Mouse (Mus musculus): ENCODE measurements around the gene Tktl1.
"Not testable (repeated sequence)": the region's sequence is repeated elsewhere in the genome, so short reads cannot be mapped to it uniquely, and the experiment has no call there.

The Tktl1 gene

GRCm38 (mm10) chrX:74176959-74177358, at the start of gene Tktl1:
TSS of gene Tktl1 (plus strand) at chrX:74177259.
- DNase-seq, result no peak

GRCm38 (mm10) chrX:74135263-74135662, 41.8 kb upstream of the Tktl1 start, which contains the start of gene Mecp2:
TSS of gene Mecp2 (minus strand) at chrX:74135363.
- DNase-seq, result not testable (repeated sequence)

GRCm38 (mm10) chrX:74167738-74168137, 9.3 kb upstream of the Tktl1 start, which contains the start of gene Tex28:
TSS of gene Tex28 (minus strand) at chrX:74167838.
- DNase-seq, result no peak

GRCm38 (mm10) chrX:74203556-74203955, 26.5 kb downstream of the Tktl1 start:
- DNase-seq, result no peak

- peak; percentile 25 for DNase-seq
Observed at GRCm38 (mm10) chrX:74218496-74218895, 41.4 kb downstream of the Tktl1 start.

- peak; percentile 41 for DNase-seq
Observed at GRCm38 (mm10) chrX:74219449-74219848, 42.4 kb downstream of the Tktl1 start.

- DNase-seq, result not testable (repeated sequence)
Observed at GRCm38 (mm10) chrX:74220099-74220498, 43.0 kb downstream of the Tktl1 start.

- DNase-seq, result no peak
Observed at GRCm38 (mm10) chrX:74230038-74230437, 53.0 kb downstream of the Tktl1 start.

- DNase-seq, result no peak
Observed at GRCm38 (mm10) chrX:74233196-74233595, 56.1 kb downstream of the Tktl1 start.

GRCm38 (mm10) chrX:74240332-74240731, 63.3 kb downstream of the Tktl1 start:
- no peak for DNase-seq

- peak; percentile 72 for DNase-seq
Observed at GRCm38 (mm10) chrX:74243396-74243795, 66.3 kb downstream of the Tktl1 start.

- DNase-seq, result peak; percentile 77
Observed at GRCm38 (mm10) chrX:74243807-74244206, 66.7 kb downstream of the Tktl1 start.

GRCm38 (mm10) chrX:74244614-74245083, 67.6 kb downstream of the Tktl1 start:
- peak; percentile 73 for DNase-seq

GRCm38 (mm10) chrX:74245107-74245506, 68.0 kb downstream of the Tktl1 start:
- DNase-seq, result no peak

GRCm38 (mm10) chrX:74245687-74246086, 68.6 kb downstream of the Tktl1 start:
- DNase-seq, result peak; percentile 91

- peak; percentile 95 for DNase-seq
Observed at GRCm38 (mm10) chrX:74246213-74246681, 69.2 kb downstream of the Tktl1 start.

GRCm38 (mm10) chrX:74246693-74247092, 69.6 kb downstream of the Tktl1 start:
- peak; percentile 68 for DNase-seq

- peak; percentile 83 for DNase-seq
Observed at GRCm38 (mm10) chrX:74248651-74249050, 71.6 kb downstream of the Tktl1 start.

- peak; percentile 79 for DNase-seq
Observed at GRCm38 (mm10) chrX:74249615-74250014, 72.6 kb downstream of the Tktl1 start, which contains the start of gene Flna. TSS of gene Flna (minus strand) at chrX:74249820.

GRCm38 (mm10) chrX:74254153-74254887, 77.3 kb downstream of the Tktl1 start, which contains the start of gene Emd:
TSS of gene Emd (plus strand) at chrX:74254687.
- peak; percentile 96 for DNase-seq

- no peak for DNase-seq
Observed at GRCm38 (mm10) chrX:74254888-74255565, 78.0 kb downstream of the Tktl1 start.

GRCm38 (mm10) chrX:74257746-74258145, 80.7 kb downstream of the Tktl1 start:
- no peak for DNase-seq

Data from lung, postnatal 36 days (tissue).